Comparison of ENCODE assay signal across 23 mouse cellular contexts in genomic region chr4:89098261-89098660, GRCm38 (mm10).
"Had no signal": no experiment of that assay in that cellular context is flagged by ENCODE, and none has a peak within 500 bp of the region (broad histone marks: within the 10 kb centered on the region; RNA-seq: fewer than 3 reads in every experiment).

No protein-coding gene starts in this region.

- H3K27me3 ChIP-seq: limb, embryonic 12.5 days; limb, embryonic 15.5 days; midbrain, embryonic 15.5 days; neural tube, embryonic 12.5 days; neural tube, embryonic 15.5 days had no signal

- H3K9me3 ChIP-seq: limb, embryonic 12.5 days; limb, embryonic 15.5 days; midbrain, embryonic 12.5 days; midbrain, embryonic 15.5 days; neural tube, embryonic 12.5 days; neural tube, embryonic 15.5 days had no signal

- H3K27ac ChIP-seq: kidney, postnatal 0 days; layer of hippocampus, adult 2 months; limb, embryonic 12.5 days; limb, embryonic 15.5 days; liver, embryonic 14.5 days; macrophage; midbrain, embryonic 12.5 days; midbrain, embryonic 15.5 days; neural tube, embryonic 12.5 days; neural tube, embryonic 15.5 days; stomach, postnatal 0 days had no signal

- H3K4me1 ChIP-seq: midbrain, embryonic 12.5 days; midbrain, embryonic 15.5 days; neural tube, embryonic 12.5 days; neural tube, embryonic 15.5 days had no signal

- H3K9ac ChIP-seq: limb, embryonic 12.5 days; limb, embryonic 15.5 days; liver, embryonic 14.5 days; liver, postnatal 0 days; lung, embryonic 14.5 days; midbrain, embryonic 12.5 days; midbrain, embryonic 15.5 days; neural tube, embryonic 12.5 days; neural tube, embryonic 15.5 days had no signal

- H3K4me2 ChIP-seq: limb, embryonic 12.5 days; limb, embryonic 15.5 days; liver, embryonic 11.5 days; lung, embryonic 14.5 days; midbrain, embryonic 12.5 days; midbrain, embryonic 15.5 days; neural tube, embryonic 12.5 days; neural tube, embryonic 15.5 days had no signal

- H3K36me3 ChIP-seq: limb, embryonic 12.5 days; limb, embryonic 15.5 days; midbrain, embryonic 12.5 days; midbrain, embryonic 15.5 days; neural tube, embryonic 12.5 days; neural tube, embryonic 15.5 days had no signal

- H3K4me3 ChIP-seq: layer of hippocampus, adult 2 months; limb, embryonic 12.5 days; limb, embryonic 15.5 days; midbrain, embryonic 12.5 days; midbrain, embryonic 15.5 days; neural tube, embryonic 12.5 days; neural tube, embryonic 15.5 days had no signal

- ATAC-seq: liver, postnatal 0 days; lung, postnatal 0 days; midbrain, embryonic 15.5 days had no signal

- DNase-seq: kidney, postnatal 25 days; layer of hippocampus, adult 9-11 months; liver, postnatal 0 days; lung, embryonic 14.5 days; right cerebral cortex, adult 18-20 months; right cerebral cortex, postnatal 14 days; right cerebral cortex, postnatal 4 days; thymus, adult 2 months; thymus, postnatal 14 days; thymus, postnatal 4 days had no signal
